Mouse (Mus musculus) regulatory T cell (primary cell): ENCODE data around the gene Krt15.

Experiments
- in situ Hi-C: fragments of 300-600 bp; cut with MboI, MseI; formaldehyde crosslinking; loops from one replicate; pipeline ENCODE4 v1.15.1; 2025; ENCODE audit warnings: high pct_unique_total_duplicates

Gene Krt15

DNA sequence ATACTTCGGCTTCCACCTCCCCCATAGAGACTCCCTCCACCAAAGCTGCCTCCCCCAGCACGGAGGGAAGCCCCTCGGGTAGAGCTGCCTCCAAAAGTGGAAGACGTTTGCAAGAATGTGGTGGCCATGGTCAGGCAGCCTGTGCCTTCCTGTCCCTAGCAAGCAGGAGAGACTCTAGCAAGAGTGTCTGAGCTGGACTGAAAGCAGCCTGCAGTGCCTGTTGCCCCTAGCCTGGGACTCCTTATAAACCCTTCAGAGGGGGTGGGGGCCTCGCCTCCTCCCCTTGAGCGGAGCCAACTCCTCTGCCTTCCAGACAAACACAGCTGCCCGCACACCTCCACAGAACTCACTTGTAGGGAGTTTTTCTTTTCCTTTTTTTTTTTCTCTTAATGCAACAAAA, at the start of gene Krt15:
TSS of gene Krt15 (minus strand) at position 198 of the 400 bp plus-strand sequence.
- in situ Hi-C loops = no loop called here

- in situ Hi-C loops = no loop called here
Observed at GRCm38 (mm10) chr11:100181725-100182124, 46.0 kb upstream of the Krt15 start.

GRCm38 (mm10) chr11:100179260-100179659, 43.5 kb upstream of the Krt15 start:
- in situ Hi-C loops = no loop called here

DNA sequence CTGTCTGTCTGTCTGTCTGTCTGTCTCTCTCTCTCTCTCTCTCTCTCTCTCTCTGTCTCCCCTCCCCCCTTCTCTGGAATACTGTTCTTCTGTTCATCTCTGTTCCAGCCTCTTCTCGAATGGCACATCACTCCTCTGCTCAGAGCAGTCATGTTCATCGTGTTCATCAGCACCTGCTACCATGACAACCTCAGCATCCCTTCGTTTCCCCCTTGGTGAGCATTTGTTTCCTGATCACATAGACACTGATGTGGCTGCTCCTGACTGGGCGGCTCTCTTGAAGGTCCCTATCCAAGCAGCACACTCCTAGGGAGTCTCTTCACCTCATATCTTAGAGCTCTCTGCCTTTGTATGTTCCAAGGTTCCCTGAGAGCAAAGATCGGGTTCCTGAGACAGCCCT, 42.6 kb upstream of the Krt15 start:
- in situ Hi-C loops = no loop called here

DNA sequence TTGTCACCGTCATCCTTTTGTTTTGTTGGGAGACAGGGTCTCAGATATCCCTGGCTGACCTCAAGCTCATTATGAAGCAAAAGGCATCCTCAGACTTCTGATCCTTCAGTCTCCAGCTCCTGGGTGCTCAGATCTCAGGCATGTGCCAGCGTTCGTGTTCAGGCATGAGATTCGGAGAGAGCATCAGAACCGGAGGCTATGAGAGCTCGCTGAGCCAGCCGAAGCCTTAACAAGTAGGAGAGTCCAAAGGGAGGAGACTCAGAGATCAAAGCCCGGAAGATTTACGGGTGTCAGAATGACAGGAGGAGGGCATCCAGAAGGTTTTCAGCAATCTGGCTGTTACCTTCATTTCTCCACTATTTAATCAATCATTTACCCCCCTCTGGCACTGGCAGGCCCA, 41.1 kb upstream of the Krt15 start:
- in situ Hi-C loops = no loop called here

DNA sequence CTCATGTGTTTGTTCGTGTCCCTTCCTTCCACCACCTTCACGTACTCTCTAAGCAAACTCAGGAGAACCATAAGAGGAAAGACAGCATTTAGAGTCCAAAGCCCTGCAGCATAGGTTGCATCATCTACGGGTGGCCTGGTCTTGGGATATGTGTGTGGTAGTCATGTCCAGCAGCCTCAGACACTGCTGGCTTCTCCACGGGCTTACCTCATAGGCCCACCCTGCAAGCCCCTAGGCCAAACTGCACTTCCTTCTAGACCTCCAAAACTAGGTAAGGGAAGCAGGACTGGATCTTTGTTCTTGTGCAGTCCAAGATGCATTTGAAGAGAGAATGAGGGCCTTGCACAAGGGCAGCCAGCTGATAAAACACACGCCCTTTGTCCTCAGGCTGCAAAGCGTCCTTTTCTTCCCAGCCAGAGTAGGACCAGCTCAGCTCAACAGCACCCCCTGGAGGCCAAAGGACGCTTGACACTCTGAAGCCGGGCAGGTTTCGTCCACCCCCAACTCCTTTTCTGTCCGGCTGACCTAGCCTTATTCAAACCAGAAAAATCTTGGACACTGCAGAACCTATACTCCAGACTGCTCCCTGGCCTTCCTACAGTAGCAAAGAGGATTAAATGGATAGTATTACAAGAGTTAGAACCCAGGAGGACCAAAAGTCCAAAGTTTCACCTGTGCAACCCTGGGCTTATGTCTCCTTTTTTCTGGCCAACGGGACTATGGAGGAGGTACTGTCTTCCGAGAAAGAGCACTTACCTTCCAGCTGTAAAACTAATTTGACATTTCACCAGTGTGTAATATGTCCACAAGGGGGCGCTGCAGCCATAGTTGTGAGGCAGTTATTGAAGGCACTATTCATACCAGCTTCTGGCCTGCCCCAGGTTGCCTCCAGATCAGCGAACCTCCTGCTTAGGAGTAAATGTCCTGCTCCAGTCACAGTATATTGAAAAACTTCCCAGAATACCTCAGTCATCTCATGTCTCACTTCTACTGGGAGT, 33.3 kb upstream of the Krt15 start:
- in situ Hi-C loops = no loop called here

DNA sequence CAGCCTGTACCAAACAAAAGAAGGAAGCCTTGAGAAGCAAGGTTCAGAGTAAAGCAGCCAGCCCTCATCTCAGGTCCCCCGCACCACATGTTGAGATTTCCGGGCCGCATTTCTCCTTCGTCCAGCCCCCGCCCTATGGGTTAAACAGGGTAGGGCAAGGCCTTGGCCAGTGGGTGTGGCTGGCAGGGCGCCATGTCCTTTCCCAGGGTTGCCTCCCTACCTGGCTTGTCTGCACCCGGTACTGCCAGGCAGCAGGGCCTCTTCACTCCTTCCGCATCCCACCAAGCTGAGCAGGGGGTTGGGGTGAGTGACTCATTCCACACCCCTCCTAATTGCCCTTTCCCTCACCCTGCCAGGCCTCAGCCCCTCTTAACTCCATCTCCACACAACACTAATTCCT, 32.3 kb upstream of the Krt15 start:
- in situ Hi-C loops = no loop called here

GRCm38 (mm10) chr11:100164392-100164791, 28.7 kb upstream of the Krt15 start:
- in situ Hi-C loops = no loop called here

- in situ Hi-C loops = no loop called here
Observed at GRCm38 (mm10) chr11:100157908-100158477, 22.3 kb upstream of the Krt15 start.

- in situ Hi-C loops = no loop called here
Observed at GRCm38 (mm10) chr11:100157331-100157730, 21.6 kb upstream of the Krt15 start.

DNA sequence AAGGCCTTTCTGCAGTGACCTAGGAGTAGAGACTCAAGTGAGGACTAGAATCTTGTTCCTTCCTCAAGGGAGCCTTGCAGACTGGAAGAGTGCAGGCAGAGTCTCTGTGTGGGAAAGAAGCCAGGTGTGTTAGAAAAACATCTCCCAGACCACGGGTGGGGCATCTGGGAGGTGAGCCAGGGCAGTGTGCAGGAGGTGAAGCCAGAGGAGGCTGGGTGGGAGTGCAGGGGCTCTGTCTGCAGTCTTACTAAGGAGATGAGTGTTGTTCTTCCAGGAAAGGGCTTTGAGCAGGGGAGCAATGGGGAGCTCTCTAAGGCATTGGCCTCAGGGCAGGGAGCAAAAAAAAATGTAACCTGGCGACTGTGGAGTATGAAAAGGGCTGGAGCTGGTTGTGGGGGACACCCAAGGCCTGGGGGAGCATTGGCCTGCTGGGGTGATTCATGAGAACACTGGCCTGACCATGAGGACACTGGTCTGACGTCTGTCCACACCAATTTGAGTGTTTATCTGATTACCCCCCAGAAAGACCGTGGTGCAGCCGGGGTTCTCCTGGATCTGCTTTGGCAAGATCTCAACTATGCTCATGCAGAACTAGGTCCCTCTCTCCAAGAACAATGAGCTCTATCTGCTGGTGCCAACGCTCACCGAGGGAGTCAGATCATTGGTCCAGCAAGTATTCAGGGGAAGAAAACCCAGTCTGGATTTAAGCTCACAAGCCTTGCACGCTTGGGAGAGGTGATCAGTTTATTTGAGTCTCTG, 19.9 kb upstream of the Krt15 start:
- in situ Hi-C loops = no loop called here

- in situ Hi-C loops = no loop called here
Observed at GRCm38 (mm10) chr11:100148615-100149330, 13.0 kb upstream of the Krt15 start, which contains the start of gene Krt19. TSS of gene Krt19 (minus strand) at chr11:100148665.

GRCm38 (mm10) chr11:100147566-100148353, 12.0 kb upstream of the Krt15 start:
- in situ Hi-C loops = no loop called here

DNA sequence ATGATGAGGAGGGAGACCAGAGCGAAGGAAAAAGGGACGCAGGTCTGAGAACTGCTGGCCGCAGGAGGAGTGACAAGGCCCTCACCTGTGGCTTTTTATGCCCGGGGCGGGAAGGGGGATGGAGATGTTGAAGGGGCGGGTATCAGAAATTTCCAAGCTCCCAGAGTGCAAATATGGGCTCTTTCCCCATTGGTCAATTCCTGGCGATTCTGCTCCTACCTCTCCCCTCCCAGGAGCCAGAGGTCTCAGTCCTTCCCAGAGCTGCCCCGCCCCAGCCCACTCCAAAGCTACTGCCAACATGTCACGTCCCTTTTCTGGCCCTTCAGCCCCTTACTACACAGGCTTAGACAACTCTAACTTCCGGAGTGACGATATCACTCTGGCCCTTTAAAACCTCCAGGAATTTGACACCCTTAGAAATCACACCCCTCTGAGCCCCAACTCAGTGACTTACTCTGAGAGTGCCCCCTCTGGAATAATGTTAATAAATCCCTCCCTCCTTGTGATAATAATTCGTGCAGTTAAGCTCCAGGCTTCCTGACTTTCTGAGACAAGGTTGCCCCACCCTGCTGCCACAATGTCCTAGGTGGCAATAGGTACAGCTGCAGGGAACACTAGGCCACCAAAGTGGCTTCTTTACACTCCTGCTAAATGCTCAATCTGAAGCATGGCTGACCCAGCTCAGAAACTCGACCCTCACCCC, 10.3 kb upstream of the Krt15 start:
- in situ Hi-C loops = no loop called here

- in situ Hi-C loops = no loop called here
Observed at GRCm38 (mm10) chr11:100145104-100145503, 9.4 kb upstream of the Krt15 start.

DNA sequence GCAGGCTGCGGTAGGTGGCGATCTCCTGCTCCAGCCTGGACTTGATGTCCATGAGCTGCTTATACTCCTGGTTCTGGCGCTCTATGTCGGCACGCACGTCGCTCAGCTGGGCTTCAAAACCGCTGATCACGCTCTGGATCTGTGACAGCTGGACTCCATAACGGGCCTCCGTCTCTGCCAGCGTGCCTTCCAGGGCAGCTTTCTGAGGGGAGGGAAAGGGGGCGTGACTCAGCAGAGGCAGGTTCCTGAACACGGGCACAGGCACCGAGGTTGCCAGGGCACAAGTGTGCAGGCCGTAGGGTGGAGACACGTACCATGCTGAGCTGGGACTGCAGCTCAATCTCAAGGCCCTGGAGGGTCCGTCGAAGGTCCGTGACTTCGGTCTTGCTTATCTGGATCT, 5.2 kb upstream of the Krt15 start:
- in situ Hi-C loops = no loop called here

DNA sequence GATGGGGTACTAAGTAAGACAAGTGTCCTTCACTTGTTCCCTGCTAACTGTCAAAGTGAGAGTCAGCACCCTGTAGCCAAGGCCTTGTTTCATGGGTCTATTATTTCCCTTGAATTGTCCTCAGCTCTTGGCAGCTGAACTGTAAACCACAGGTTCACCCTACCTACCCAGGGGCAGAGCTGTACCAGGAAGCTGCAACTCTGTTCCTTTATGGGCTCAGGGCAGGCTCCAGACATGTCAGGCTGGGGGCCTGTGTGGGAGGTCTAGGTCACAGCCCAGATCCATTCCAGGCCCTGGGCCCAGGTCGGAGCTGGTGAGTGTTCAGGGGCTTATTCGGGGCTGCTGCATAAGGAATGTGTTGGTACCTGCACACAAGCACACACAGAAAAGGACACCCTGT, 3.7 kb upstream of the Krt15 start:
- in situ Hi-C loops = no loop called here

DNA sequence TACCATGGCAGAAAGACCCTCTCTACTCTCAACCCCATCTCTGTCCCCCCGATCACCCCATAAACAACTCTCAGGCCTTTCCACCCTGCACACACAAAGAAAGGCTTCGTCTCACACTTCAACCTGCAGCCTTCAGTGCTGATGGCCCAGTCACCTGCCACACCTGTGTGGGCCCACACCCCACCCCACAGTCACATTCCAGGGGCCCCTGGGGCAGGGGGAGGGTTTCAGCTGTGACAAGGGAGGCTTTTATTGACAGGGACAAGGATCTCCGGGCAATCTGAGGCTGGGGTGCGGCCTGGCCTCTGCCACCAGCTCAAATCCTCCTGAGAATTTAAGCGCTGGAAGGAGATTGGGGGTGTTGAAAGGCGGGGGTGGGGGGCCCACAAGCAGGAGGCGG, 3.1 kb upstream of the Krt15 start:
- in situ Hi-C loops = no loop called here

DNA sequence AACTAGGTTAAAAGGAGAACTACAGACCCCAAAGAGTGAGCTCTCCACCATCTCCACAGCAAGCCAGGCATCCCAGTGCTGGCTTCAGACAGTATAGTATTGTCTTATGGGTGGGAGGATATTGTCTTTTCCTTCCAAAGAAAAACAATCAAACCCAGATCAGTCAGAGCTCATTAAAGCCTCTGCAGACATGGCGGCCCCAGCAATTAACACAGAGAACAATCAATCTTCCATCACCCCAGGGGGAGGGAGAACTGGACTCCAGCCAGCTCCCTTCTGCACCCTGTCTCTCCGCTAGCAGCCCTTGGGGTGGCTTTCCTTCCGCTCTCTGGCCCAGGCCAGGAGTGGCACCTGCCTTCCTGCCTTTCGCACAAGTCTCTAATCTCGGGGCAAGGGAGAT, 2.0 kb upstream of the Krt15 start:
- in situ Hi-C loops = no loop called here

GRCm38 (mm10) chr11:100136559-100136958, 831 bp upstream of the Krt15 start:
- in situ Hi-C loops = no loop called here
